Mouse (Mus musculus): ENCODE data around the gene Hexa.

- TF ChIP-seq CTCF (IDR thresholded peaks at IDR 0.05; ENCODE audit: low read depth) (no peak), EP300 (IDR thresholded peaks at IDR 0.05; ENCODE audit: low read depth) (no peak)
These were observed 5.4 kb downstream of the Hexa start for GRCm38 (mm10) chr9:59544739-59545138.
